Mouse (Mus musculus): ENCODE measurements around the gene Cdc34b. TPM values are rescaled to one million over a fixed set of nuclear protein-coding genes. Genes with fewer than 3 reads are reported as not detected.

The Cdc34b gene
- polyA plus RNA-seq, 2 experiments, result 0.08 TPM; not detected in 1

DNA sequence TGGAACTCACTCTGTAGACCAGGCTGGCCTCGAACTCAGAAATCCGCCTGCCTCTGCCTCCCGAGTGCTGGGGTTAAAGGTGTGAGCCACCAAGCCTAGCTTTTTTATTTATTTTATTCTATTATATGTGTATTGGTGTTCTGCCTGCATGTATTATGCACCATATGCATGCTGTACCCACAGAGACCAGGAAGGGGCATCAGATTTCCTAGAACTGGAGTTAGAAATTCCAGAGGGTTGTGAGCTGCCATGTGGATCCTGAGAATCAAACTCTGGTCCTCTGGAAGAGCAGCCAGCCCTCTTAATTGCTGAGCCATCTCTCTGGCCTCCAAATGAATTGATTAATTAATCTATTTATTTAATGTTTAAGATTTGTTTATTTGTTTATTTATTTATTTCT lies 42.2 kb upstream of the Cdc34b start:
- no peaks in the 10 kb centered on the region for H3K9me3 ChIP-seq (ENCODE audit: control insufficient read depth, low read length)
- WGBS, result 98% methylated on average over 3 of the region's 3 CpGs
- TF ChIP-seq POLR2A (IDR thresholded peaks at IDR 0.05; ENCODE audit: borderline replicate concordance, extremely low read depth, insufficient read depth, insufficient read length), result no peak
- H3K27me3 ChIP-seq (ENCODE audit: control insufficient read depth, insufficient read depth, low read length), result no peaks in the 10 kb centered on the region
- DNase-seq (ENCODE audit: low spot score) (no peak), ATAC-seq (ENCODE audit: low FRiP score, low read depth) (no peak)
- H3K4me1 ChIP-seq (ENCODE audit: control insufficient read depth, insufficient read depth, low read length), result peaks cover 6% of the 10 kb centered on the region; the same call in 1 of the 2 replicates
- no peaks in the 10 kb centered on the region for H3K36me3 ChIP-seq (ENCODE audit: control insufficient read depth, insufficient read depth, low read length)
- no peak overlapping the region for H3K9ac ChIP-seq (ENCODE audit: low read depth, low read length, severe bottlenecking)
- no peak overlapping the region for H3K4me2 ChIP-seq (replicated peaks; ENCODE audit: low read depth, low read length, severe bottlenecking)
- H3K27ac ChIP-seq (replicated peaks; ENCODE audit: low read depth, low read length), result no peak overlapping the region
- H3K4me3 ChIP-seq (replicated peaks; ENCODE audit: low read length), result no peak overlapping the region

DNA sequence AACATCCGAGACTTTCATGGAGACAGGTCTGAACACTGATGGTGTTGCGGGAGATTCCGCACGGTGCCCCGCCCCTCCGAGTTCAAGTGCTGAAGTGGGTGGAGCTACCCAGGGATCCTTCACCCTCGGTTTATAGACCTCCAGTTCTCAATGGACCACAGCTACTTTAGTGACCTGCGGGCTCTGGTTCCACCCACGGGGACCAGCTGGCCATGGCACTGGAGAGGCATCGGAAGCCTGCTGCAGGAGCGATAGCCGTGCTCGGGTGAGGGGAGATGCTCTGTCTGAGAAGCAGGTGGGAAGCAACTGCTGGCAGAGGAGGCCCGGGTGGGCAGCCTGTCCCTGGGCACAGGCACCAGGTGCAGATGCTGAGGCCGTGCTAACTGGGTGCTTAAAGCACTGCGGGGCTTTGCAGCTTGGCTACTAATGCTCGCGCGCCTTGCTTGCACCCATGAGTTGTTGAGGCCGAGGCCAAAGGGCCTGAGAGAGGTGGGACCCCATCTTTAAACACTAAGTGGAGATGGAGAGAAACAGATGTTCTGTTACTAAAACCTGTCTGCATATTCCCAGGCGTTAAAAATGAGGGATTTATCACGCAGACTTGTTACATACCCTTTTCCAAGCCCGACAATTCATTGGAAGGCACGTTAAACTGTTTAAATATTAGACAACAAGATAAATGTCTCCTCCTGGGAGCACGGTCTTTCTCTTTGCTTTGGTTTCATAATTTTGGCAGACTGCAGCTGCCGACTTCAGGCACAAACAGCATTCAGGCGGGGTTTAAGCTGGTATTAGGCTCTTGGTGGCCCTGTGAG lies 40.0 kb upstream of the Cdc34b start:
- WGBS, result 44% methylated on average over 27 of the region's 27 CpGs
- Histone ChIP-seq H3K36me3 (ENCODE audit: control insufficient read depth, insufficient read depth, low read length) (no peaks in the 10 kb centered on the region), H3K4me3 (replicated peaks; ENCODE audit: low read length) (no peak overlapping the region), H3K9me3 (ENCODE audit: control insufficient read depth, low read length) (no peaks in the 10 kb centered on the region), H3K27me3 (ENCODE audit: control insufficient read depth, insufficient read depth, low read length) (no peaks in the 10 kb centered on the region), H3K9ac (ENCODE audit: low read depth, low read length, severe bottlenecking) (peak overlapping the region; percentile 34; the same call in 1 of the 2 replicates), H3K27ac (replicated peaks; ENCODE audit: low read depth, low read length) (no peak overlapping the region), H3K4me2 (replicated peaks; ENCODE audit: low read depth, low read length, severe bottlenecking) (no peak overlapping the region), H3K4me1 (ENCODE audit: control insufficient read depth, insufficient read depth, low read length) (peaks cover 6% of the 10 kb centered on the region; the same call in 1 of the 2 replicates)
- TF ChIP-seq POLR2A (IDR thresholded peaks at IDR 0.05; ENCODE audit: borderline replicate concordance, extremely low read depth, insufficient read depth, insufficient read length), result no peak
- ATAC-seq (ENCODE audit: low FRiP score, low read depth) (no peak), DNase-seq (ENCODE audit: low spot score) (no peak)

DNA sequence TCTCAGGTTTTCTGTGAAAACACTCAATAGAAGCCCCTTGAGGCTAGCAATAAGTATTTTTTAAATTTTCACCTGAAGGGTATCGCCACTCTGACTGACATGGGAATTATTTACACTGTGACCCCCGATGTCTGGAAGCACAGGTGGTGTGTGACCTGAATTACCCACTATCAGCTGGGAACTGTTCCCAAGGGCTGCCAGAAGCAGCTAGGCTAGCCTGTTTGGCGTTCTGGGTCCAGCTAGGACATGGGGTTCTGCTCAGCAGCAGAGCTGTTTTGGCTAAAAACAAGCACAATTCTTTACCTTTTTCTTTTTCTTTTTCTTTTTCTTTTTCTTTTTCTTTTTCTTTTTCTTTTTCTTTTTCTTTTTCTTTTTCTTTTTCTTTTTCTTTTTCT lies 39.4 kb upstream of the Cdc34b start:
- H3K4me1 ChIP-seq (ENCODE audit: control insufficient read depth, insufficient read depth, low read length), result peaks cover 6% of the 10 kb centered on the region; the same call in 1 of the 2 replicates
- H3K4me3 ChIP-seq (replicated peaks; ENCODE audit: low read length), result no peak overlapping the region
- H3K27ac ChIP-seq (replicated peaks; ENCODE audit: low read depth, low read length), result no peak overlapping the region
- no peak for TF ChIP-seq POLR2A (IDR thresholded peaks at IDR 0.05; ENCODE audit: borderline replicate concordance, extremely low read depth, insufficient read depth, insufficient read length)
- no peak overlapping the region for H3K4me2 ChIP-seq (replicated peaks; ENCODE audit: low read depth, low read length, severe bottlenecking)
- no peaks in the 10 kb centered on the region for H3K27me3 ChIP-seq (ENCODE audit: control insufficient read depth, insufficient read depth, low read length)
- no peak for DNase-seq (ENCODE audit: low spot score)
- no peak for ATAC-seq (ENCODE audit: low FRiP score, low read depth)
- H3K9me3 ChIP-seq (ENCODE audit: control insufficient read depth, low read length), result no peaks in the 10 kb centered on the region
- WGBS, result 36% methylated on average over 3 of the region's 3 CpGs
- H3K9ac ChIP-seq (ENCODE audit: low read depth, low read length, severe bottlenecking), result no peak overlapping the region
- H3K36me3 ChIP-seq (ENCODE audit: control insufficient read depth, insufficient read depth, low read length), result no peaks in the 10 kb centered on the region

DNA sequence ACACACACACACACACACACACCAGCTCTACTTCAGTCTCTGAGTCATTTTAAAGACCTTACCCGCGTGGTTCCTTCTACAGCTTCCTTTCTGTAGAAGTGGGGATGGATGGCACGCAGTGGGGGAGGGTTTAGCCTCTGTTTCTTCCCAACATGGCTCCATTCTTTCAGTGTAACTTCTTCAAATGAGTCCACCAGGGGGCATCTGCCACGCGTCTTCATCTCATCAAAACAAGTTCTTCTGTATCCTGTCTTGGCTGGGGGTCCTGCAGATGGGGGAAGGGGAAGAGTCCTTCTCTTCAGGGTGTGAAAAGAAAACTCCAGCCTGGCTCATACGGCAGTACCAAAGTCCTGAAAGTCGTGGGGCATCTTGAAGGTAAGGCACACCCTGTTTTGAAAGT lies 37.6 kb upstream of the Cdc34b start:
- WGBS, result 50% methylated on average over 7 of the region's 7 CpGs
- Histone ChIP-seq H3K9me3 (ENCODE audit: control insufficient read depth, low read length) (no peaks in the 10 kb centered on the region), H3K9ac (ENCODE audit: low read depth, low read length, severe bottlenecking) (no peak overlapping the region), H3K4me2 (replicated peaks; ENCODE audit: low read depth, low read length, severe bottlenecking) (no peak overlapping the region), H3K36me3 (ENCODE audit: control insufficient read depth, insufficient read depth, low read length) (no peaks in the 10 kb centered on the region), H3K4me1 (ENCODE audit: control insufficient read depth, insufficient read depth, low read length) (peaks cover 6% of the 10 kb centered on the region; the same call in 1 of the 2 replicates), H3K27ac (replicated peaks; ENCODE audit: low read depth, low read length) (no peak overlapping the region), H3K4me3 (replicated peaks; ENCODE audit: low read length) (no peak overlapping the region), H3K27me3 (ENCODE audit: control insufficient read depth, insufficient read depth, low read length) (no peaks in the 10 kb centered on the region)
- DNase-seq (ENCODE audit: low spot score), result no peak
- ATAC-seq (ENCODE audit: low FRiP score, low read depth), result no peak
- TF ChIP-seq POLR2A (IDR thresholded peaks at IDR 0.05; ENCODE audit: borderline replicate concordance, extremely low read depth, insufficient read depth, insufficient read length), result no peak

DNA sequence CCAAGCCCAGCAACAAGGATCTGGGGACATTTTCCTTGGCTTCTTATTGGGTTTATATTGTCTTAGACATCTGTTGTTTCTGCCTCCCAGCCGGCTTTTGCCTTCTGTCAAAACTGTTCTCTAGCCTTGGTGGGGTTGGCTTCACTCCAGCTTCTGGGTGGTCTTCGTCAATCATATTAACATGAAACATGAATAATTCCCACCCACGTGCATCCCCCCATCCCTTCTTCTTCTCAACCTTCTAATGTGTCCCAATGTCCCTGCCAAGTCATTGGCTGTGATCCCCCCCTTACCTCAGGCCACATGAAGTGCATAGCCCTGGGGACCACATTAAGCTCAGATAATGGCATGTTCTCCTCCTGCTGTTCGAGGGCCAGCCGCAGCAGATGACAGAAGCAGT lies 37.1 kb upstream of the Cdc34b start, which contains the start of gene Gm11541:
Gene Gm11541 (minus strand): TSS at position 28 of the 400 bp plus-strand sequence.
- 64% methylated on average over 5 of the region's 5 CpGs for WGBS
- Histone ChIP-seq H3K27ac (replicated peaks; ENCODE audit: low read depth, low read length) (no peak within 1 kb of the TSS), H3K4me2 (replicated peaks; ENCODE audit: low read depth, low read length, severe bottlenecking) (no peak within 1 kb of the TSS), H3K27me3 (ENCODE audit: control insufficient read depth, insufficient read depth, low read length) (no peaks in the 10 kb centered on the region), H3K9me3 (ENCODE audit: control insufficient read depth, low read length) (no peaks in the 10 kb centered on the region), H3K4me1 (ENCODE audit: control insufficient read depth, insufficient read depth, low read length) (peaks cover 6% of the 10 kb centered on the region; the same call in 1 of the 2 replicates), H3K4me3 (replicated peaks; ENCODE audit: low read length) (no peak within 1 kb of the TSS), H3K36me3 (ENCODE audit: control insufficient read depth, insufficient read depth, low read length) (no peaks in the 10 kb centered on the region), H3K9ac (ENCODE audit: low read depth, low read length, severe bottlenecking) (no peak within 1 kb of the TSS)
- peak; percentile 55 for DNase-seq (ENCODE audit: low spot score)
- no peak for ATAC-seq (ENCODE audit: low FRiP score, low read depth)
- TF ChIP-seq POLR2A (IDR thresholded peaks at IDR 0.05; ENCODE audit: borderline replicate concordance, extremely low read depth, insufficient read depth, insufficient read length), result no peak

Data from limb, embryonic 14.5 days (tissue).